Mouse (Mus musculus) C2C12 (cell line): ENCODE results near the gene B3gat2.

Experiments
- CEBPB ChIP-seq: IDR thresholded peaks from one replicate; pipeline ENCODE4 v1.6.1; 2011; ENCODE audit warnings: low read depth, mild to moderate bottlenecking, control low read depth, moderate library complexity
- CTCF ChIP-seq: IDR thresholded peaks from one replicate; pipeline ENCODE4 v1.5.1; 2011; ENCODE audit not compliant: control insufficient read depth, insufficient read depth, insufficient read length
- FOSL1 ChIP-seq: IDR thresholded peaks from one replicate; pipeline ENCODE4 v1.8.0; 2011; ENCODE audit warnings: mild to moderate bottlenecking, low read length; ENCODE audit not compliant: poor library complexity, insufficient read depth, severe bottlenecking
- MAX ChIP-seq: IDR thresholded peaks from one replicate; pipeline ENCODE4 v1.6.1; 2011; ENCODE audit warnings: mild to moderate bottlenecking, control low read depth
- MYOD1 ChIP-seq: IDR thresholded peaks from one replicate; pipeline ENCODE4 v1.6.1; 2011; ENCODE audit warnings: low read depth; ENCODE audit not compliant: control insufficient read depth, insufficient read length
- MYOG ChIP-seq: IDR thresholded peaks from one replicate; pipeline ENCODE4 v1.6.1; 2011; ENCODE audit not compliant: control insufficient read depth, insufficient read length; ENCODE audit errors: extremely low read depth
- USF1 ChIP-seq: IDR thresholded peaks from one replicate; pipeline ENCODE4 v1.6.1; 2011; ENCODE audit warnings: low read depth, mild to moderate bottlenecking, control low read depth, moderate library complexity

DNA sequence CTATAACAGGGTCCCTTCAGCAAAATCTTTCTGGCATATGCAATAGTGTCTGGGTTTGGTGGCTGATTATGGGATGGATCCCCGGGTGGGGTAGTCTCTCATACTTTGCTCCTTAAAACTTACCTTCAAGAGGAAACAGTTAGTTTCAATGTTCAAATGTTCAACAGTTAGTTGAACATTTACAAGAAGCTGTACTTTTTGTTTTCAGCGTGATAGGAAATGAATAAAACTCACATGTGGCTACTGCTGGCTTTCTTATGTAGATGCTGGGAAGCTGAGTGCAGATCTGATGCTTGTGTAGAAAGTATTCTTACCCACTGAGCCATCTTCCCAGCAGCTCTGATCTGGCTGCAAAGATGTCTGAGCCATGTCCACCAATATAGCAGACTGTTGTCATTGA, 8.5 kb upstream of the B3gat2 start:
- no peak for TF ChIP-seq MYOD1
- no peak for TF ChIP-seq CTCF
- no peak for TF ChIP-seq MAX
- TF ChIP-seq USF1: no peak
- no peak for TF ChIP-seq CEBPB
- no peak for TF ChIP-seq FOSL1
- no peak for TF ChIP-seq MYOG
